7 mouse cellular contexts compared by ENCODE assay signal in the genomic region with DNA sequence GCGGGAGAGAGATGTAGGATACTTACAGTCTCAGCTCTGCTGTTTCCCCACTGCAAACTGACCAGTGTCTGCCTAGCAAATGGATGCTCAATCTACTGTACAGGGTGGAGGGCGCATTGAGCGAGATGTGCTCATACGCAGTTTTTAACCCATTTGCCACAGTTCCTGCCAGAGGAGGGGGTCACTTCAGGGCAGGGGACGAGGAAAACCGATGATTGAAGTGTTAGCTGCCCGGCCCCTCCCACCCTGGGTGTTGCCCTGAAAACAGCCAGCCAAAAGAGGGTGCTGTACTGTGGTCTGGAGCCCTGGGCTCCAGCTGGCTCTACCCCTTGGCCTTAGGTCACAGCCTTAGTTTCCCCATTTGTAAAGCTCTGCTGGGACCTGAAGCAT. TPM values are rescaled to one million over a fixed set of nuclear protein-coding genes. Genes with fewer than 3 reads are reported as not detected.
DNase-seq lines count a peak whose midpoint lies in the region; ATAC-seq and TF ChIP-seq lines count a peak whose summit lies in the region.

No protein-coding gene starts in this region.

- peak overlapping the region; percentile 82 for H3K4me3 ChIP-seq in neural tube, embryonic 11.5 days (ENCODE audit: low read depth, low read length)
- no peak overlapping the region for H3K4me3 ChIP-seq in forebrain, postnatal 0 days (ENCODE audit: low read depth, low read length)
- H3K4me3 ChIP-seq in liver, adult 2 months (ENCODE audit: insufficient read depth, low read depth, low read length): peak overlapping the region; percentile 83
- H3K4me3 ChIP-seq in stomach, embryonic 14.5 days (ENCODE audit: low read depth, low read length): peak overlapping the region; percentile 75

- H3K79me2 ChIP-seq in liver, adult 2 months (ENCODE audit: control insufficient read depth, insufficient read depth, low read length): peaks cover 30% of the 10 kb centered on the region

- H3K9me3 ChIP-seq in neural tube, embryonic 11.5 days (ENCODE audit: control insufficient read depth, low read length): no peaks in the 10 kb centered on the region
- H3K9me3 ChIP-seq in forebrain, postnatal 0 days (ENCODE audit: low read length): no peaks in the 10 kb centered on the region
- no peaks in the 10 kb centered on the region for H3K9me3 ChIP-seq in stomach, embryonic 14.5 days (ENCODE audit: control insufficient read depth, low read depth, low read length)

- DNase-seq in neural tube, embryonic 11.5 days (ENCODE audit: low spot score): no peak
- no peak for DNase-seq in neural tube, embryonic 10.5 days (ENCODE audit: extremely low spot score, low spot score)
- DNase-seq in forebrain, postnatal 0 days: no peak
- no peak for DNase-seq in liver, adult 2 months (ENCODE audit: extremely low read depth, low read depth, low spot score)
- no peak for DNase-seq in layer of hippocampus, adult 9-11 months
- no peak for DNase-seq in left cerebral cortex, adult 8-10 months (ENCODE audit: low spot score in 2 of 2)

- peaks cover 5% of the 10 kb centered on the region; the same call in 1 of the 2 replicates for H3K36me3 ChIP-seq in neural tube, embryonic 11.5 days (ENCODE audit: control insufficient read depth, insufficient read depth, low read length)
- peaks cover 4% of the 10 kb centered on the region for H3K36me3 ChIP-seq in forebrain, postnatal 0 days (ENCODE audit: insufficient read depth)
- peaks cover 3% of the 10 kb centered on the region; the same call in 1 of the 2 replicates for H3K36me3 ChIP-seq in liver, adult 2 months (ENCODE audit: control insufficient read depth, insufficient read depth, low read length)
- peaks cover 10% of the 10 kb centered on the region for H3K36me3 ChIP-seq in stomach, embryonic 14.5 days (ENCODE audit: control insufficient read depth, insufficient read depth, low read length)

- no peak for TF ChIP-seq POLR2A in liver, adult 2 months (IDR thresholded peaks at IDR 0.05; ENCODE audit: extremely low read depth, insufficient read depth, low read length)

- TF ChIP-seq CTCF in forebrain, postnatal 0 days (IDR thresholded peaks at IDR 0.05; ENCODE audit: low read depth): no peak
- no peak for TF ChIP-seq CTCF in liver, adult 2 months (IDR thresholded peaks at IDR 0.05; ENCODE audit: low read depth, low read length)

- peak overlapping the region; percentile 50; the same call in 1 of the 2 replicates for H3K27ac ChIP-seq in neural tube, embryonic 11.5 days (ENCODE audit: low read depth, low read length)
- H3K27ac ChIP-seq in forebrain, postnatal 0 days (ENCODE audit: low read depth, low read length): no peak overlapping the region
- peak overlapping the region; percentile 92 for H3K27ac ChIP-seq in liver, adult 2 months (replicated peaks; ENCODE audit: insufficient read depth, low read depth, low read length)
- peak overlapping the region; percentile 95 for H3K27ac ChIP-seq in stomach, embryonic 14.5 days (ENCODE audit: low read length)

- H3K9ac ChIP-seq in neural tube, embryonic 11.5 days (ENCODE audit: low read length): peak overlapping the region; percentile 11; the same call in 1 of the 2 replicates
- H3K9ac ChIP-seq in forebrain, postnatal 0 days: no peak overlapping the region
- peak overlapping the region; percentile 39 for H3K9ac ChIP-seq in liver, adult 2 months (ENCODE audit: low read depth, low read length)
- 0 out of 2 replicates have a peak overlapping the region, but pooled peaks have one; percentile 11 for H3K9ac ChIP-seq in stomach, embryonic 14.5 days (replicated peaks; ENCODE audit: low read depth, low read length)

- peak overlapping the region; percentile 75 for H3K4me2 ChIP-seq in neural tube, embryonic 11.5 days (ENCODE audit: low read depth)
- H3K4me2 ChIP-seq in forebrain, postnatal 0 days (ENCODE audit: low read depth): peak overlapping the region; percentile 71; the same call in 1 of the 2 replicates
- peak overlapping the region; percentile 88 for H3K4me2 ChIP-seq in stomach, embryonic 14.5 days (replicated peaks; ENCODE audit: low read depth, low read length)

- WGBS in neural tube, embryonic 11.5 days: 29% methylated on average over 7 of the region's 7 CpGs
- 15% methylated on average over 7 of the region's 7 CpGs for WGBS in forebrain, postnatal 0 days
- WGBS in liver, adult 2 months: under 1% methylated on average over 7 of the region's 7 CpGs
- 5% methylated on average over 7 of the region's 7 CpGs for WGBS in stomach, embryonic 14.5 days

- ATAC-seq in neural tube, embryonic 11.5 days (ENCODE audit: insufficient read depth, low FRiP score, low TSS enrichment): no peak
- ATAC-seq in forebrain, postnatal 0 days: no peak
- no peak for ATAC-seq in stomach, embryonic 14.5 days (ENCODE audit: insufficient number of reproducible peaks, insufficient read depth, low FRiP score, low read depth)

- H3K27me3 ChIP-seq in neural tube, embryonic 11.5 days (ENCODE audit: control insufficient read depth, insufficient read depth, low read length): peaks cover 12% of the 10 kb centered on the region
- no peaks in the 10 kb centered on the region; the same call in 1 of the 2 replicates for H3K27me3 ChIP-seq in forebrain, postnatal 0 days (ENCODE audit: insufficient read depth, low read length)
- no peaks in the 10 kb centered on the region for H3K27me3 ChIP-seq in liver, adult 2 months (ENCODE audit: control insufficient read depth, insufficient read depth, low read length)
- H3K27me3 ChIP-seq in stomach, embryonic 14.5 days (ENCODE audit: control insufficient read depth, insufficient read depth, low read length): no peaks in the 10 kb centered on the region

- H3K4me1 ChIP-seq in neural tube, embryonic 11.5 days (ENCODE audit: control insufficient read depth, insufficient read depth, low read length): peaks cover 28% of the 10 kb centered on the region
- H3K4me1 ChIP-seq in forebrain, postnatal 0 days (ENCODE audit: insufficient read depth): peaks cover 13% of the 10 kb centered on the region
- peaks cover 31% of the 10 kb centered on the region for H3K4me1 ChIP-seq in liver, adult 2 months (ENCODE audit: control insufficient read depth, insufficient read depth, low read length)
- H3K4me1 ChIP-seq in stomach, embryonic 14.5 days (ENCODE audit: control insufficient read depth, insufficient read depth, low read length): peaks cover 27% of the 10 kb centered on the region

RNA-seq across cellular contexts. Expression of a gene that starts 1.9 kb away (rescaled TPM):
- 32.4 and 35.8 TPM in 2 replicates for polyA plus RNA-seq in neural tube, embryonic 11.5 days (2014; fragmentation: Nextera tagmentation; extraction: Ambion mirVana)
- total RNA-seq in forebrain, postnatal 0 days (2014; rRNA removed): 52.5 and 79.6 TPM in 2 replicates
- polyA plus RNA-seq in forebrain, postnatal 0 days (2015; fragmentation: Nextera tagmentation; extraction: Ambion mirVana): 54.9 and 57.9 TPM in 2 replicates
- 66.9 and 67.1 TPM in 2 replicates for total RNA-seq in liver, adult 2 months (2014; rRNA removed)
- 78.1 and 135 TPM in 2 replicates for polyA plus RNA-seq in liver, adult 2 months (2012; rRNA removed)
- polyA plus RNA-seq in stomach, embryonic 14.5 days (2014; fragmentation: Nextera tagmentation; extraction: Ambion mirVana): 72.1 and 76.7 TPM in 2 replicates
- 10 to 100 TPM; 17.6 to 28.0 (median 23.9) TPM for total RNA-seq in left cerebral cortex, adult 8-10 months (2022)

RNA-seq across cellular contexts. Expression of a gene that starts 2.0 kb away (rescaled TPM):
- 76.9 and 79.2 TPM in 2 replicates for polyA plus RNA-seq in neural tube, embryonic 11.5 days (2014; fragmentation: Nextera tagmentation; extraction: Ambion mirVana)
- total RNA-seq in forebrain, postnatal 0 days (2014; rRNA removed): 21.1 and 24.6 TPM in 2 replicates
- 73.2 and 74.8 TPM in 2 replicates for polyA plus RNA-seq in forebrain, postnatal 0 days (2015; fragmentation: Nextera tagmentation; extraction: Ambion mirVana)
- total RNA-seq in liver, adult 2 months (2014; rRNA removed): 41.1 and 43.3 TPM in 2 replicates
- polyA plus RNA-seq in liver, adult 2 months (2012; rRNA removed): 42.8 and 45.7 TPM in 2 replicates
- 65.1 and 72.3 TPM in 2 replicates for polyA plus RNA-seq in stomach, embryonic 14.5 days (2014; fragmentation: Nextera tagmentation; extraction: Ambion mirVana)
- total RNA-seq in left cerebral cortex, adult 8-10 months (2022): 10 to 100 TPM; 32.2 to 42.4 (median 33.2) TPM

RNA-seq across cellular contexts. Expression of a gene that starts 9.8 kb away (rescaled TPM):
- 44.3 and 52.2 TPM in 2 replicates for polyA plus RNA-seq in neural tube, embryonic 11.5 days (2014; fragmentation: Nextera tagmentation; extraction: Ambion mirVana)
- 55.8 and 62.4 TPM in 2 replicates for total RNA-seq in forebrain, postnatal 0 days (2014; rRNA removed)
- 12.4 and 18.7 TPM in 2 replicates for polyA plus RNA-seq in forebrain, postnatal 0 days (2015; fragmentation: Nextera tagmentation; extraction: Ambion mirVana)
- 51.9 and 52.7 TPM in 2 replicates for total RNA-seq in liver, adult 2 months (2014; rRNA removed)
- polyA plus RNA-seq in liver, adult 2 months (2012; rRNA removed): 92.8 and 103 TPM in 2 replicates
- polyA plus RNA-seq in stomach, embryonic 14.5 days (2014; fragmentation: Nextera tagmentation; extraction: Ambion mirVana): 87.0 and 94.0 TPM in 2 replicates
- 10 to 100 TPM; 30.2 to 35.5 (median 33.4) TPM for total RNA-seq in left cerebral cortex, adult 8-10 months (2022)

RNA-seq across cellular contexts. Expression of a gene that starts 16.1 kb away (rescaled TPM):
- polyA plus RNA-seq in neural tube, embryonic 11.5 days (2014; fragmentation: Nextera tagmentation; extraction: Ambion mirVana): 2.8 and 6.4 TPM in 2 replicates
- 4.5 and 7.2 TPM in 2 replicates for total RNA-seq in forebrain, postnatal 0 days (2014; rRNA removed)
- 5.2 and 6.7 TPM in 2 replicates for polyA plus RNA-seq in forebrain, postnatal 0 days (2015; fragmentation: Nextera tagmentation; extraction: Ambion mirVana)
- 3.7 and 4.3 TPM in 2 replicates for total RNA-seq in liver, adult 2 months (2014; rRNA removed)
- polyA plus RNA-seq in liver, adult 2 months (2012; rRNA removed): 4.7 and 8.7 TPM in 2 replicates
- polyA plus RNA-seq in stomach, embryonic 14.5 days (2014; fragmentation: Nextera tagmentation; extraction: Ambion mirVana): 15.5 and 20.2 TPM in 2 replicates
- total RNA-seq in left cerebral cortex, adult 8-10 months (2022): 1 to 10 TPM; 3.9 to 5.4 (median 4.4) TPM

RNA-seq across cellular contexts. Expression of a gene that starts 22.0 kb away (rescaled TPM):
- 14.8 and 17.6 TPM in 2 replicates for polyA plus RNA-seq in neural tube, embryonic 11.5 days (2014; fragmentation: Nextera tagmentation; extraction: Ambion mirVana)
- total RNA-seq in forebrain, postnatal 0 days (2014; rRNA removed): 6.2 and 7.7 TPM in 2 replicates
- 18.3 and 22.4 TPM in 2 replicates for polyA plus RNA-seq in forebrain, postnatal 0 days (2015; fragmentation: Nextera tagmentation; extraction: Ambion mirVana)
- 22.6 and 31.7 TPM in 2 replicates for total RNA-seq in liver, adult 2 months (2014; rRNA removed)
- polyA plus RNA-seq in liver, adult 2 months (2012; rRNA removed): 83.7 and 84.8 TPM in 2 replicates
- polyA plus RNA-seq in stomach, embryonic 14.5 days (2014; fragmentation: Nextera tagmentation; extraction: Ambion mirVana): 21.7 and 26.0 TPM in 2 replicates
- total RNA-seq in left cerebral cortex, adult 8-10 months (2022): 10 to 100 TPM; 21.2 to 32.6 (median 27.2) TPM
